Mouse (Mus musculus) G1E (cell line): ENCODE measurements around the gene Ly9. TPM values are rescaled to one million over a fixed set of nuclear protein-coding genes. Genes with fewer than 3 reads are reported as not detected.

Experiments used
- ATAC-seq: 2 replicates; pipeline ENCODE4 v1.8.0; 2016; ENCODE audit warnings: mild to moderate bottlenecking; ENCODE audit not compliant: insufficient number of reproducible peaks, poor library complexity, low FRiP score, severe bottlenecking; ENCODE audit errors: extremely low read depth
- DNase-seq: peaks from one replicate; pipeline ENCODE4 v3.0.0; 2012; ENCODE audit warnings: low spot score
- H3K27me3 ChIP-seq: 2 replicates; pipeline ENCODE4 v1.6.1; 2012; ENCODE audit warnings: mild to moderate bottlenecking, low read length, inconsistent platforms; ENCODE audit not compliant: insufficient read depth
- H3K36me3 ChIP-seq: replicated peaks from 2 replicates; pipeline ENCODE3; 2012; ENCODE audit warnings: mild to moderate bottlenecking, inconsistent platforms
- H3K4me1 ChIP-seq: 2 replicates; pipeline ENCODE4 v1.6.1; 2012; ENCODE audit warnings: low read depth, low read length, inconsistent platforms, mixed read lengths; ENCODE audit not compliant: insufficient read depth
- H3K4me3 ChIP-seq: 2 replicates; pipeline ENCODE4 v1.5.1; 2012; ENCODE audit warnings: low read depth, mild to moderate bottlenecking, inconsistent platforms, low read length, moderate library complexity, mixed read lengths
- H3K9me3 ChIP-seq: replicated peaks from 2 replicates; pipeline ENCODE4 v1.6.1; 2012; ENCODE audit warnings: inconsistent platforms
- CTCF ChIP-seq: IDR thresholded peaks from 2 replicates; pipeline ENCODE4 v1.5.1; 2012; ENCODE audit warnings: low read depth, low read length, inconsistent platforms, mixed read lengths
- GATA1 ChIP-seq: IDR thresholded peaks from 2 replicates; pipeline ENCODE4 v1.6.1; 2012; ENCODE audit warnings: borderline replicate concordance, low read length, inconsistent platforms, mixed read lengths
- GATA2 ChIP-seq: IDR thresholded peaks from 2 replicates; pipeline ENCODE4 v1.6.1; 2012; ENCODE audit warnings: low read depth, low read length, inconsistent platforms, borderline replicate concordance
- POLR2AphosphoS5 ChIP-seq: IDR thresholded peaks from 2 replicates; pipeline ENCODE4 v1.6.1; 2012; ENCODE audit warnings: low read depth, low read length, inconsistent platforms; ENCODE audit not compliant: insufficient replicate concordance
- TAL1 ChIP-seq: conservative IDR thresholded peaks from 2 replicates; pipeline ENCODE4 v1.6.1; 2012; ENCODE audit warnings: low read depth, low read length, inconsistent platforms, mixed read lengths
- polyA plus RNA-seq: library from polyadenylated mRNA; stranded (reverse); fragments of >175 nt; gene quantifications from 2 replicates; pipeline ENCODE4 v1.2.3, GENCODE M21; 2012
- total RNA-seq, 2 experiments: library from RNA; stranded (forward) in 1 of 2; stranded (reverse) in 1 of 2; fragments of 200-1000 nt in 1 of 2; fragments of >200 nt in 1 of 2; fragmentation: Nextera tagmentation in 1 of 2; gene quantifications; 2 replicates each; pipeline ENCODE4 v1.2.3; 2014 to 2017

The Ly9 gene
- total and polyA plus RNA-seq, 3 experiments = 0.11 TPM; not detected in 2

DNA sequence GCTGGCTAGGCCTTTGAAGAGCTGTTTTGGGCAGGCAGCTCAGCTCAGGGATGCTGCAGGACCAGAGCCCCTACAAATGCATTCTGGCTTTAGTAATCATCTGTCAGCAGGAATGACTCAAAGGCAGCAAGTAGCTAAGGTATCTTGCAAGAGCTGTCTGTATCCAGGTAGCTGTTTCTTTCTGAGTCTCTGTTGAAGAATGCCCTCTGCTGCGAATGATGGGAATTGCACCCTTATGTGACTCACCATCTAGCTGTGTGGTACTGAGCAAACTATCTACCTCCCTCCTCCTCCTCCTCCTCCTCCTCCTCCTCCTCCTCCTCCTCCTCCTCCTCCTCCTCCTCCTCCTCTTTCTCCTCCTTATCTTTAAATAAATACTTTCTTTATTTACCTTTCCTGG, 3.6 kb upstream of the Ly9 start:
- DNase-seq (no peak), ATAC-seq (no peak)
- no peaks in the 10 kb centered on the region for H3K4me1 ChIP-seq
- TF ChIP-seq GATA1 (no peak), TAL1 (no peak), CTCF (no peak), GATA2 (no peak), POLR2AphosphoS5 (no peak)
- H3K4me3 ChIP-seq = no peak overlapping the region
- peaks cover 35% of the 10 kb centered on the region for H3K9me3 ChIP-seq
- H3K36me3 ChIP-seq = no peaks in the 10 kb centered on the region
- H3K27me3 ChIP-seq = no peaks in the 10 kb centered on the region

DNA sequence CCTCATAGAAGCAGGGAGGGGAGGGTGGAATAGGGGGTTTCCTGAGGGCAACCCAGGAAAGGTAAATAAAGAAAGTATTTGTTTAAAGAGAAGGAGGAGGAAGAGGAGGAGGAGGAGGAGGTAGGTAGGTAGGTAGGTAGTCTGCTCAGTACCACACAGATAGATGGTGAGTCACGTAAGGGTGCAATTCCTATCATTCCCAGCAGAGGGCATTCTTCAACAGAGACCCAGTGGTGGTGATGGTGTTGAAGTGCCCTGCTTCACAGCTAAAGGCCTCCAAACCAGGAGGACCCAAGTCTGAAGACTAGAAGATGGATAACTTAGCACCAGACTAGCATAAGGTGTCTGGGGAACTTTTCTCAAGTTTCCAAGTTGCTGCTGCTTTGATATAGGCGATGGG, 2.8 kb upstream of the Ly9 start:
- Histone ChIP-seq H3K9me3 (peaks cover 38% of the 10 kb centered on the region), H3K36me3 (no peaks in the 10 kb centered on the region), H3K27me3 (no peaks in the 10 kb centered on the region), H3K4me1 (no peaks in the 10 kb centered on the region), H3K4me3 (no peak overlapping the region)
- no peak for TF ChIP-seq POLR2AphosphoS5
- TF ChIP-seq GATA1 = no peak
- TF ChIP-seq TAL1 = no peak
- no peak for TF ChIP-seq CTCF
- TF ChIP-seq GATA2 = no peak
- DNase-seq (no peak), ATAC-seq (no peak)

DNA sequence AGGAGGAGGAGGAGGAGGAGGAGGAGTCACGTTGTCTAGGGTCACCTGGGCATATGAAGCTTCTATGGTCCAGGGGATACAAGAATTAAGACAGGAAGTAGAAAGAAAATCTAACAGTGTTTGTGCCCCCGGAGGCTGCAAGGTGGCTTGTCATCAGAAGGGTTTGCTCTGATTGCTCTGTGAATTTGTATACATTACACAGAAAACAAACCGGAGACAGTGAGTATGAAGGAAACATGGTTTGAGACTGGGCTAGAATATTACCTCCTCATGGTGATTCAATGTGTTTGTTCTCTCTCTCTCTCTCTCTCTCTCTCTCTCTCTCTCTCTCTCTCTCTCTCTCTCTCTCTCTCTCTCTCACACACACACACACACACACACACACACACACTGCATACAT, 554 bp downstream of the Ly9 start:
- peaks cover 31% of the 10 kb centered on the region for H3K9me3 ChIP-seq
- DNase-seq (no peak), ATAC-seq (no peak)
- TF ChIP-seq TAL1 (no peak), CTCF (no peak), GATA2 (no peak), POLR2AphosphoS5 (no peak), GATA1 (no peak)
- H3K4me1 ChIP-seq = no peaks in the 10 kb centered on the region
- no peaks in the 10 kb centered on the region for H3K36me3 ChIP-seq
- H3K27me3 ChIP-seq = no peaks in the 10 kb centered on the region
- no peak overlapping the region for H3K4me3 ChIP-seq

DNA sequence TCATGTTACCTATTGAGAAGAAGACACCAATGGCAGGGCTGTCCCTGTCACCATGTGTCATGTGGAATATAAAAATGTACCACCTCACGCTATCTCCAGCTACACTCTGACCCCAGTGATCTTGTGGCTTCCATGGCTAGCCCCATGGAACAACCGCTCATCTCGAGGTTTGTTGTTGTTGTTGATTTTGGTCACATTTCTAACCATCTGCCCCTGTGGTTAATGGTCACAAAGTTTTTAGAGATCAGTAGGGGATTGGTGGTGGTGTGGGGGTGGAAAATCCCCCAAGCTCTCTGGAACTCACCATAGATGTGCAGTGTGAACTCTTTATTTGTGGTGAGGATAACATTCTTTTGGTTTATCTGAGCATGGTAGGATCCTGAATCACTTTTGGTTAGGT, 2.5 kb downstream of the Ly9 start:
- ATAC-seq (no peak), DNase-seq (no peak)
- peaks cover 29% of the 10 kb centered on the region for H3K9me3 ChIP-seq
- TF ChIP-seq POLR2AphosphoS5 (no peak), TAL1 (no peak), GATA1 (no peak), GATA2 (no peak), CTCF (no peak)
- H3K4me1 ChIP-seq = no peaks in the 10 kb centered on the region
- no peaks in the 10 kb centered on the region for H3K36me3 ChIP-seq
- no peaks in the 10 kb centered on the region for H3K27me3 ChIP-seq
- no peak overlapping the region for H3K4me3 ChIP-seq

DNA sequence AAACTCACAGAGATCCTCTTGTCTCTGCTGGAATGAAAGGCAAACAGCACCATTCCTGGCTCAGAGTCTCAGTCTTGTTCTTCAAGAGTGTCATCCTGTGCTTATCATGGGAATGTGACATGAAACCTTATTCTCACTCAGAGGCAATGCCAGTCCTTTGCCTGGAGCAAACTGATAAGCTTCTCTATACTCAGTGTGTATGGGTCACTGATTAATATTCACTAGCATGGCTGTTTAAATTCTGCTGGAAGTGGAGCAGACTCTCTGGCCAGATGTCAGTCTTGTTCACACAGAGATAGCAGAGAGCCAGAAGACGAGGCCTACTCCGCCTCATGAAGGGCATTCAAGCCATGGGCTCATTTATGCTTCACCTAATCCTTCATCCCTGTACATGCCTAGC, 22.6 kb downstream of the Ly9 start:
- Histone ChIP-seq H3K27me3 (no peaks in the 10 kb centered on the region), H3K4me3 (no peak overlapping the region), H3K4me1 (no peaks in the 10 kb centered on the region), H3K36me3 (no peaks in the 10 kb centered on the region), H3K9me3 (peaks cover 33% of the 10 kb centered on the region)
- ATAC-seq (no peak), DNase-seq (no peak)
- TF ChIP-seq TAL1 = no peak
- no peak for TF ChIP-seq POLR2AphosphoS5
- TF ChIP-seq CTCF = no peak
- TF ChIP-seq GATA2 = no peak
- TF ChIP-seq GATA1 = no peak

DNA sequence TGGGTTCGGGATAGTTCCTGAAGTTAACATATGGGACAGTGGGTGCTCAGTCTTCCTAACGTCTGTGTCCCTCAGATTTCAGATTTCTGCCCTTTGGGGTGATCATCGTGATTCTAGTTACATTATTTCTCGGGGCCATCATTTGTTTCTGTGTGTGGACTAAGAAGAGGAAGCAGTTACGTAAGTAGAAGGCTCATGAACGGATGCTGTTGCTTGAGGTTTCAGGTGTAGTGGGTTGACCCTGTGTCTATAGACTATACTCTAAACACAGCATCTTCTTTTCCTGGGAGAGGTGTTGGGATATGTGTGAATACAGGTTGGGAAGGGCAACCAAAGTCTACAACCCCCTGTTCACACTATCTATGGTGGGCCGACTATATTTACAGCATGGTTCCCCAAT, 30.0 kb downstream of the Ly9 start:
- H3K36me3 ChIP-seq = no peaks in the 10 kb centered on the region
- no peaks in the 10 kb centered on the region for H3K4me1 ChIP-seq
- H3K27me3 ChIP-seq = no peaks in the 10 kb centered on the region
- peaks cover 14% of the 10 kb centered on the region for H3K9me3 ChIP-seq
- ATAC-seq = no peak
- TF ChIP-seq GATA2 = no peak
- no peak overlapping the region for H3K4me3 ChIP-seq
- DNase-seq = no peak

DNA sequence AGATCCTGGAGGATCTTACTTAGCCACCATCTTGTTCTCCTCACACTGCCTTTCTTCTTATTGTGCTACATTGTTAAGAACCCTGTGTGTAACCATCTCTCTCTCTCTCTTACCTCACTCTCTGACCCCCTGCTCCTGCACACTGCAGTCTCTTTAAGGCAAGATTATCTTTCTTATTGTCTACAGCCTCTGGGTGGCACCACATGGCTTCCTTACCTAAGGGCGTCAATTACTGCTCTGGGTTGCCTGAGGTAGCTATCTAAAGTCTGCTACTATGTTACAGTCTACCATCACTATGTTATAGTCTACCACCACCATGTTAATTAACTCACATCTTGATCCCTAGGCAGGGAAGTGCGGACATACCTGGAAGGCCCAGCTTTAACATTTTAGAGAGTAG, 38.8 kb downstream of the Ly9 start:
- TF ChIP-seq CTCF = no peak
- no peak for TF ChIP-seq GATA2
- TF ChIP-seq GATA1 = no peak
- TF ChIP-seq TAL1 = no peak
- no peak for TF ChIP-seq POLR2AphosphoS5
- Histone ChIP-seq H3K36me3 (no peaks in the 10 kb centered on the region), H3K9me3 (peaks cover 19% of the 10 kb centered on the region), H3K4me1 (no peaks in the 10 kb centered on the region), H3K27me3 (no peaks in the 10 kb centered on the region), H3K4me3 (no peak overlapping the region)
- DNase-seq (no peak), ATAC-seq (no peak)
